Mouse (Mus musculus): ENCODE results near the gene Osbpl9.

DNA sequence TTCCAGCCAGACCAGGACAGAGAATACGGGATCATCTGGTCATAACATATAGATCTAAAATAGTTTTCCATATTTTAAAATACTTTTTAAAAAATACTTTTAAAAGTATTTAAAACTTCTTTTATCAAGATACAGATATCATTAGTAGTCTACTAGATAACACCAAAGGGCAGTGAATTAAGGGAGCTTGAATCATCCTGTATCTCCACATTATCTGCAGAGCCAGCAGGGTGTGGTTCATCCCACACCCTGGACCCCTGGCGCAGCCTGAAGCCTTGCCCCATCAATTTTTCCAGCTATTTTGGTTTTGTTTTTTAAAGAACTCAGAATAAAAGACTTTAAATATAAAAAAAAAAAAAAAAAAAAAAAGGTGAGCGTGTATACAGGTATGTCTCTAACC lies 103.2 kb downstream of the Osbpl9 start:
- no peak for TF ChIP-seq CTCF (IDR thresholded peaks at IDR 0.05; ENCODE audit: low read depth, low read length)
- no peak for TF ChIP-seq POLR2A (IDR thresholded peaks at IDR 0.05; ENCODE audit: borderline replicate concordance, low read depth, low read length)

All from bone marrow macrophage, adult 2 months (primary cell).